Mouse (Mus musculus) ES-Bruce4 (cell line): ENCODE data around the gene Dst. TPM values are rescaled to one million over a fixed set of nuclear protein-coding genes. Genes with fewer than 3 reads are reported as not detected.
A peak's percentile ranks its signal among the peaks of the same experiment; 100 is the strongest.

Experiments used
- H3K27ac ChIP-seq: 2 replicates; pipeline ENCODE4 v1.5.1; 2012; ENCODE audit warnings: low read length, inconsistent platforms; ENCODE audit not compliant: insufficient read depth
- H3K27me3 ChIP-seq: 2 replicates; pipeline ENCODE4 v1.6.1; 2012; ENCODE audit warnings: mild to moderate bottlenecking, low read length, inconsistent platforms; ENCODE audit not compliant: control insufficient read depth, poor library complexity, insufficient read depth, severe bottlenecking
- H3K36me3 ChIP-seq: 2 replicates; pipeline ENCODE4 v1.6.1; 2012; ENCODE audit warnings: inconsistent platforms, mild to moderate bottlenecking, low read length, moderate library complexity; ENCODE audit not compliant: control insufficient read depth, poor library complexity, insufficient read depth, severe bottlenecking
- H3K4me1 ChIP-seq: one replicate; pipeline ENCODE4 v1.8.1; 2011; ENCODE audit warnings: low read length; ENCODE audit not compliant: control insufficient read depth, insufficient read depth
- H3K4me3 ChIP-seq: 2 replicates; pipeline ENCODE4 v1.5.1; 2011; ENCODE audit warnings: low read depth, mild to moderate bottlenecking, low read length
- H3K9ac ChIP-seq: 2 replicates; pipeline ENCODE4 v1.6.1; 2012; ENCODE audit warnings: low read depth, mild to moderate bottlenecking, inconsistent platforms; ENCODE audit not compliant: poor library complexity, severe bottlenecking
- H3K9me3 ChIP-seq: replicated peaks from 2 replicates; pipeline ENCODE4 v1.6.1; 2012; ENCODE audit warnings: mild to moderate bottlenecking, low read length, inconsistent platforms; ENCODE audit not compliant: control insufficient read depth, poor library complexity, insufficient read depth, severe bottlenecking
- CTCF ChIP-seq: IDR thresholded peaks from one replicate; pipeline ENCODE4 v1.8.1; 2011; ENCODE audit warnings: low read depth, low read length
- EP300 ChIP-seq: IDR thresholded peaks from 2 replicates; pipeline ENCODE4 v1.6.1; 2011; ENCODE audit warnings: low read depth, low read length; ENCODE audit not compliant: insufficient read depth
- POLR2A ChIP-seq: IDR thresholded peaks from one replicate; pipeline ENCODE4 v1.8.1; 2011; ENCODE audit warnings: low read length; ENCODE audit not compliant: insufficient read depth
- polyA plus RNA-seq: library from polyadenylated mRNA; stranded (reverse); fragments of >200 nt; gene quantifications from 2 replicates; pipeline ENCODE4 v1.2.4, GENCODE M21; 2011; ENCODE audit warnings: low read depth; ENCODE audit not compliant: missing spikeins, insufficient read depth, insufficient read length

Dst gene
- polyA plus RNA-seq, 1 experiment, result 296 TPM

GRCm38 (mm10) chr1:34054970-34055369 lies 146.9 kb downstream of the Dst start:
- TF ChIP-seq POLR2A (no peak), CTCF (no peak), EP300 (no peak)
- no peak overlapping the region for H3K4me3 ChIP-seq
- H3K4me1 ChIP-seq, result peaks cover 5% of the 10 kb centered on the region
- no peak overlapping the region for H3K27ac ChIP-seq
- no peaks in the 10 kb centered on the region for H3K9me3 ChIP-seq
- H3K36me3 ChIP-seq, result no peaks in the 10 kb centered on the region
- no peak overlapping the region for H3K9ac ChIP-seq
- H3K27me3 ChIP-seq, result no peaks in the 10 kb centered on the region

DNA sequence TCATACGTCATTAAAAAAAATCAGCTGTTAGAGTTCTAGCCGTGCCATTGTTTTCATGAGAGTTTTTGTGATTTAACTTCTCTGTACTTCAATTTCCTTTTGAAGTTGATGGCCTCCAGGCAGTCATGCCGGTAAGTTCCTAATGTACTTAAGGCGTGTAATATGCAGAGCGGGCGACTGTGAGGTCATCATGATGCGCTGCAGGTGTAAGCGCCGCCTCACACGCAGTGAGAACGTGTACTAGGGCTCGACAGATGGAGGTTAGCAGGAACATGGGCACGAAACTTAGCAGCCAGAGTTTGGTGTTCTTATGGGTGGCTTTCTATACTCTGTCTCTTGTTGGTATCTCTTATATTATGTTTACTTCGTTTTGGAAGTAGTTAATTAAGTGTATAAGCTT lies 148.6 kb downstream of the Dst start:
- H3K27me3 ChIP-seq, result no peaks in the 10 kb centered on the region
- no peaks in the 10 kb centered on the region for H3K9me3 ChIP-seq
- H3K4me3 ChIP-seq, result no peak overlapping the region
- no peaks in the 10 kb centered on the region for H3K36me3 ChIP-seq
- no peak overlapping the region for H3K9ac ChIP-seq
- TF ChIP-seq CTCF, result no peak
- no peak for TF ChIP-seq EP300
- TF ChIP-seq POLR2A, result no peak
- H3K4me1 ChIP-seq, result peaks cover 5% of the 10 kb centered on the region
- H3K27ac ChIP-seq, result no peak overlapping the region

DNA sequence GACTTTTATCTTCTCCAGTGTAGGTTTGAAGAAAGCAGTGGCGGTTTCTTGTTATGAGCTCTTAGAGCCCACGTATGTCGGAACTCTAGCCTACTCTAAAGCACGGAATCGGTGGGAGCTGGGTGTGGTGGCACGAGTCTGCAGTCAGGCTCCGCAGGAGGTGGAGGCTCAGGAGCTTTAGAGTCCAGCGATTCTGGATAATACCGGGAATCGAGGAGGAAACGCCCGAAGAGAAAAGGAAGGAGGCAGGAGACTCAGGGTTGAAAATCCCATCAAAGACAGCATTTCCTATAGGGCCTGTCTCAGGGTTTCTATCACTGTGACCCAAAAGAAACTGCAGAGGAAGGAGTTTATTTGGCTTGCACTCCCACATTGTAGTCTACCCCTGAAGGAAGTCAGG lies 151.2 kb downstream of the Dst start:
- Histone ChIP-seq H3K36me3 (no peaks in the 10 kb centered on the region), H3K9me3 (no peaks in the 10 kb centered on the region), H3K27me3 (no peaks in the 10 kb centered on the region), H3K4me3 (no peak overlapping the region), H3K4me1 (peaks cover 5% of the 10 kb centered on the region), H3K27ac (peak overlapping the region; percentile 72), H3K9ac (no peak overlapping the region)
- TF ChIP-seq POLR2A (no peak), CTCF (no peak), EP300 (no peak)

- Histone ChIP-seq H3K27me3 (no peaks in the 10 kb centered on the region), H3K4me3 (no peak overlapping the region), H3K4me1 (peaks cover 8% of the 10 kb centered on the region), H3K27ac (0 out of 2 replicates have a peak overlapping the region, but pooled peaks have one; percentile 26), H3K36me3 (no peaks in the 10 kb centered on the region), H3K9me3 (no peaks in the 10 kb centered on the region), H3K9ac (no peak overlapping the region)
- TF ChIP-seq POLR2A (no peak), CTCF (no peak), EP300 (no peak)
These were observed 152.4 kb downstream of the Dst start for GRCm38 (mm10) chr1:34060446-34060845.

GRCm38 (mm10) chr1:34061078-34061477 lies 153.1 kb downstream of the Dst start:
- TF ChIP-seq CTCF (peak; percentile 72), EP300 (no peak)
- Histone ChIP-seq H3K36me3 (no peaks in the 10 kb centered on the region), H3K9me3 (no peaks in the 10 kb centered on the region), H3K27ac (no peak overlapping the region), H3K4me3 (no peak overlapping the region), H3K9ac (no peak overlapping the region), H3K27me3 (no peaks in the 10 kb centered on the region), H3K4me1 (peaks cover 5% of the 10 kb centered on the region)

DNA sequence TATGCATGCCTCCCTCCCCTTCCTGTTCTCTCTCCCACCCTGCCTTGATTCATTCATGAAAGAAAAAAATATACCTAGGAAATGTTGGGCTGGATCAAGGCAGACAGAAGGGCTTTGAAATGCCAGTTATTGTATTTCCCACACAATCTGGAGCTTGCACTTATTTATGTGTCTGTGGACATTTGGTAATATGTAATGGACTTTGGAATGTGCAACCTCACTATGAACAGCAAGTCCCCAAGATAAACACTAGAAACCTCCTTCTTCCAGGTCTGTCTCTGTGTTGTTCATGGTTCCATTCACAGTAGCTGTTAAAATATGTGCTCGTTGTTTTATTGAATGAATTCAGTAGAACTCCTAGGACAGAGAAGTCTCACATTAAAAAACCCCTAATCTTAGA lies 153.8 kb downstream of the Dst start:
- Histone ChIP-seq H3K9me3 (no peaks in the 10 kb centered on the region), H3K9ac (no peak overlapping the region), H3K27me3 (no peaks in the 10 kb centered on the region), H3K4me3 (no peak overlapping the region), H3K36me3 (no peaks in the 10 kb centered on the region), H3K4me1 (peaks cover 5% of the 10 kb centered on the region), H3K27ac (no peak overlapping the region)
- TF ChIP-seq CTCF (no peak), EP300 (no peak), POLR2A (no peak)
